Mouse (Mus musculus) spleen, postnatal 0 days (tissue): ENCODE measurements around the gene Smpdl3b. TPM values are rescaled to one million over a fixed set of nuclear protein-coding genes. Genes with fewer than 3 reads are reported as not detected.

Experiments used
- polyA plus RNA-seq: library from polyadenylated mRNA; unstranded; fragments of >200 nt; fragmentation: Nextera tagmentation; extraction: Ambion mirVana; gene quantifications from 2 replicates; pipeline ENCODE4 v1.2.1, GENCODE M21; 2015

The Smpdl3b gene
- 0.75 and 1.0 TPM in 2 replicates for polyA plus RNA-seq

GRCm38 (mm10) chr4:132756974-132757373 lies at the start of gene Smpdl3b:
TSS of gene Smpdl3b (minus strand) at chr4:132757252.

GRCm38 (mm10) chr4:132796196-132796886 lies 39.3 kb upstream of the Smpdl3b start, which contains the start of gene Themis2:
TSS of gene Themis2 (minus strand) at chr4:132796387.

GRCm38 (mm10) chr4:132767914-132768876 lies 11.1 kb upstream of the Smpdl3b start, which contains the start of gene Rpa2:
TSS of gene Rpa2 (plus strand) at chr4:132768332.

GRCm38 (mm10) chr4:132732148-132732684 lies 24.8 kb downstream of the Smpdl3b start, which contains the start of gene Xkr8:
TSS of gene Xkr8 (minus strand) at chr4:132732546.

Other genes starting within 250 kb of the Smpdl3b start
- 7.0 and 9.7 TPM in 2 replicates for gene Sesn2, start 246.8 kb downstream of the Smpdl3b start, polyA plus RNA-seq
- gene Atpif1, start 223.6 kb downstream of the Smpdl3b start, polyA plus RNA-seq: 1,940 and 2,281 TPM in 2 replicates
- 167 and 176 TPM in 2 replicates for gene Dnajc8, start 221.7 kb downstream of the Smpdl3b start, polyA plus RNA-seq
- 4.8 and 6.3 TPM in 2 replicates for gene Ptafr, start 193.2 kb downstream of the Smpdl3b start, polyA plus RNA-seq
- 10.1 and 10.3 TPM in 2 replicates for gene Eya3, start 118.3 kb downstream of the Smpdl3b start, polyA plus RNA-seq
- 2.6 and 3.9 TPM in 2 replicates for gene Xkr8, start 24.7 kb downstream of the Smpdl3b start, polyA plus RNA-seq
- 110 and 126 TPM in 2 replicates for gene Rpa2, start 11.1 kb upstream of the Smpdl3b start, polyA plus RNA-seq
- 4.8 and 5.8 TPM in 2 replicates for gene Themis2, start 39.1 kb upstream of the Smpdl3b start, polyA plus RNA-seq
- 27.0 and 28.4 TPM in 2 replicates for gene Ppp1r8, start 85.9 kb upstream of the Smpdl3b start, polyA plus RNA-seq
- 20.2 and 22.4 TPM in 2 replicates for gene Stx12, start 127.3 kb upstream of the Smpdl3b start, polyA plus RNA-seq
- gene Fam76a, start 165.3 kb upstream of the Smpdl3b start, polyA plus RNA-seq: 44.8 and 49.4 TPM in 2 replicates
- gene Fgr, start 216.8 kb upstream of the Smpdl3b start, polyA plus RNA-seq: 11.6 and 16.2 TPM in 2 replicates